Mouse (Mus musculus) spleen, postnatal 14 days (tissue): ENCODE measurements around the gene Ptpn23.
"Not testable (repeated sequence)": the region's sequence is repeated elsewhere in the genome, so short reads cannot be mapped to it uniquely, and the experiment has no call there.

Source experiments
- DNase-seq, 2 experiments: peaks; one replicate each; pipeline ENCODE4 v3.0.0; 2021 to 2022; ENCODE audit warnings: low spot score in 2 of 2

Gene Ptpn23

GRCm38 (mm10) chr9:110384369-110384929 is 23.6 kb downstream of the Ptpn23 start:
- no peak for DNase-seq

GRCm38 (mm10) chr9:110381292-110381691 is 26.7 kb downstream of the Ptpn23 start:
- DNase-seq, result no peak

GRCm38 (mm10) chr9:110380662-110381061 is 27.4 kb downstream of the Ptpn23 start:
- DNase-seq, result no peak

- no peak for DNase-seq
These were observed 28.7 kb downstream of the Ptpn23 start for GRCm38 (mm10) chr9:110379361-110379760.

GRCm38 (mm10) chr9:110377655-110378054 is 30.4 kb downstream of the Ptpn23 start:
- not testable (repeated sequence) for DNase-seq

GRCm38 (mm10) chr9:110375668-110376067 is 32.3 kb downstream of the Ptpn23 start:
- no peak for DNase-seq

- DNase-seq, result no peak
These were observed 34.1 kb downstream of the Ptpn23 start for GRCm38 (mm10) chr9:110373871-110374270.

- DNase-seq, result no peak
These were observed 38.2 kb downstream of the Ptpn23 start for GRCm38 (mm10) chr9:110369860-110370259.

GRCm38 (mm10) chr9:110366746-110367145 is 41.3 kb downstream of the Ptpn23 start:
- DNase-seq, result no peak

- no peak for DNase-seq
These were observed 45.7 kb downstream of the Ptpn23 start for GRCm38 (mm10) chr9:110362337-110362736.

GRCm38 (mm10) chr9:110361299-110361698 is 46.7 kb downstream of the Ptpn23 start:
- DNase-seq, result no peak

GRCm38 (mm10) chr9:110358341-110358740 is 49.7 kb downstream of the Ptpn23 start:
- DNase-seq, result no peak

- DNase-seq, result no peak
These were observed 55.9 kb downstream of the Ptpn23 start for GRCm38 (mm10) chr9:110351932-110352632.

- DNase-seq, result no peak
These were observed 56.7 kb downstream of the Ptpn23 start for GRCm38 (mm10) chr9:110351350-110351749.

GRCm38 (mm10) chr9:110350612-110351011 is 57.4 kb downstream of the Ptpn23 start:
- DNase-seq, result no peak

- DNase-seq, result no peak
These were observed 57.8 kb downstream of the Ptpn23 start for GRCm38 (mm10) chr9:110350188-110350587.

GRCm38 (mm10) chr9:110348899-110349298 is 59.1 kb downstream of the Ptpn23 start:
- DNase-seq, result no peak

- no peak for DNase-seq
These were observed 62.8 kb downstream of the Ptpn23 start for GRCm38 (mm10) chr9:110345057-110345739.

GRCm38 (mm10) chr9:110343805-110344204 is 64.2 kb downstream of the Ptpn23 start:
- DNase-seq, result no peak

- no peak for DNase-seq
These were observed 66.0 kb downstream of the Ptpn23 start for GRCm38 (mm10) chr9:110342008-110342407.

GRCm38 (mm10) chr9:110340037-110340750 is 67.8 kb downstream of the Ptpn23 start:
- no peak for DNase-seq
